Mouse (Mus musculus) intestine, postnatal 0 days (tissue): ENCODE data around the gene Sumo2. TPM values are rescaled to one million over a fixed set of nuclear protein-coding genes. Genes with fewer than 3 reads are reported as not detected.

Experiments used
- ATAC-seq: fragments of 200-750 bp; cut with Nextera tagmentation; 2 replicates; pipeline ENCODE4 v1.8.0; 2017; ENCODE audit warnings: mild to moderate bottlenecking, moderate TSS enrichment, moderate library complexity
- H3K27ac ChIP-seq: fragments of 300-500 bp; sonication (generic); 2 replicates; pipeline ENCODE4 v1.5.1; 2014; ENCODE audit warnings: mild to moderate bottlenecking, low read depth, low read length, moderate library complexity
- H3K27me3 ChIP-seq: fragments of 300-500 bp; sonication (generic); replicated peaks from 2 replicates; pipeline ENCODE4 v1.6.1; 2014; ENCODE audit warnings: low read length, mixed read lengths; ENCODE audit not compliant: control insufficient read depth, insufficient read depth
- H3K36me3 ChIP-seq: fragments of 300-500 bp; sonication (generic); 2 replicates; pipeline ENCODE4 v1.6.1; 2014; ENCODE audit warnings: mild to moderate bottlenecking, moderate library complexity; ENCODE audit not compliant: control insufficient read depth, insufficient read depth
- H3K4me1 ChIP-seq: fragments of 300-500 bp; sonication (generic); replicated peaks from 2 replicates; pipeline ENCODE4 v1.6.1; 2014; ENCODE audit warnings: antibody characterized with exemption, low read length, mixed read lengths; ENCODE audit not compliant: control insufficient read depth, insufficient read depth
- H3K4me2 ChIP-seq: fragments of 300-500 bp; sonication (generic); replicated peaks from 2 replicates; pipeline ENCODE4 v1.6.1; 2014; ENCODE audit warnings: low read depth, mild to moderate bottlenecking, moderate library complexity
- H3K4me3 ChIP-seq: fragments of 300-500 bp; sonication (generic); 2 replicates; pipeline ENCODE4 v1.5.1; 2014; ENCODE audit warnings: low read depth, low read length
- H3K9ac ChIP-seq: fragments of 300-500 bp; sonication (generic); 2 replicates; pipeline ENCODE4 v1.6.1; 2014; ENCODE audit warnings: mild to moderate bottlenecking, low read depth, low read length
- H3K9me3 ChIP-seq: fragments of 300-500 bp; sonication (generic); 2 replicates; pipeline ENCODE4 v1.6.1; 2016; ENCODE audit warnings: mixed run types; ENCODE audit not compliant: control insufficient read depth
- CTCF ChIP-seq: sonication (generic); IDR thresholded peaks from 2 replicates; pipeline ENCODE4 v1.5.1; 2016; ENCODE audit warnings: low read depth, mild to moderate bottlenecking, control low read depth, antibody characterized with exemption, moderate library complexity
- WGBS: fragments of 180-500 bp; shearing (Covaris S2); extraction: QIAGEN DNeasy Blood & Tissue Kit; methylation state at CpG from one replicate; pipeline ENCODE4 v1.1.7; 2014; 5-methylcytosine and 5-hydroxymethylcytosine counted together
- polyA plus RNA-seq: library from polyadenylated mRNA; unstranded; fragments of >200 nt; fragmentation: Nextera tagmentation; extraction: Ambion mirVana; gene quantifications from 2 replicates; pipeline ENCODE4 v1.2.1, GENCODE M21; 2015

Sumo2 gene
- polyA plus RNA-seq, 1 experiment from 2014 or later = 404 TPM

- 74% methylated on average over 4 of the region's 4 CpGs for WGBS
- no peak overlapping the region for H3K27ac ChIP-seq
- H3K9ac ChIP-seq = no peak overlapping the region
- H3K4me1 ChIP-seq = no peaks in the 10 kb centered on the region
- peaks cover 31% of the 10 kb centered on the region for H3K36me3 ChIP-seq
- H3K4me2 ChIP-seq = no peak overlapping the region
- H3K4me3 ChIP-seq = no peak overlapping the region
- no peaks in the 10 kb centered on the region for H3K9me3 ChIP-seq
- no peak for ATAC-seq
- TF ChIP-seq CTCF = no peak
- H3K27me3 ChIP-seq = no peaks in the 10 kb centered on the region
These were observed 15.0 kb downstream of the Sumo2 start for GRCm38 (mm10) chr11:115521080-115521479.

GRCm38 (mm10) chr11:115520218-115520617, 15.9 kb downstream of the Sumo2 start:
- no peak overlapping the region for H3K27ac ChIP-seq
- H3K9ac ChIP-seq = no peak overlapping the region
- TF ChIP-seq CTCF = no peak
- no peak overlapping the region for H3K4me2 ChIP-seq
- H3K4me3 ChIP-seq = no peak overlapping the region
- H3K4me1 ChIP-seq = no peaks in the 10 kb centered on the region
- no peaks in the 10 kb centered on the region for H3K27me3 ChIP-seq
- WGBS = 91% methylated on average over 2 of the region's 2 CpGs
- H3K36me3 ChIP-seq = peaks cover 22% of the 10 kb centered on the region
- H3K9me3 ChIP-seq = no peaks in the 10 kb centered on the region
- no peak for ATAC-seq

- Histone ChIP-seq H3K4me1 (no peaks in the 10 kb centered on the region), H3K9ac (no peak overlapping the region), H3K36me3 (peaks cover 16% of the 10 kb centered on the region), H3K4me3 (no peak overlapping the region), H3K4me2 (no peak overlapping the region), H3K9me3 (no peaks in the 10 kb centered on the region), H3K27ac (no peak overlapping the region), H3K27me3 (no peaks in the 10 kb centered on the region)
- WGBS = 86% methylated on average over 3 of the region's 3 CpGs
- ATAC-seq = no peak
- no peak for TF ChIP-seq CTCF
These were observed 16.5 kb downstream of the Sumo2 start for GRCm38 (mm10) chr11:115519581-115519980.

GRCm38 (mm10) chr11:115518693-115519092, 17.4 kb downstream of the Sumo2 start:
- no peak overlapping the region for H3K4me2 ChIP-seq
- H3K4me1 ChIP-seq = no peaks in the 10 kb centered on the region
- H3K27ac ChIP-seq = no peak overlapping the region
- no peak overlapping the region for H3K4me3 ChIP-seq
- no peak overlapping the region for H3K9ac ChIP-seq
- TF ChIP-seq CTCF = no peak
- peaks cover 12% of the 10 kb centered on the region for H3K36me3 ChIP-seq
- H3K27me3 ChIP-seq = no peaks in the 10 kb centered on the region
- no peaks in the 10 kb centered on the region for H3K9me3 ChIP-seq
- 73% methylated on average over 9 of the region's 9 CpGs for WGBS
- no peak for ATAC-seq

GRCm38 (mm10) chr11:115516942-115517341, 19.1 kb downstream of the Sumo2 start:
- no peak for ATAC-seq
- H3K9me3 ChIP-seq = no peaks in the 10 kb centered on the region
- no peak for TF ChIP-seq CTCF
- no peak overlapping the region for H3K4me2 ChIP-seq
- H3K36me3 ChIP-seq = no peaks in the 10 kb centered on the region
- no peak overlapping the region for H3K9ac ChIP-seq
- no peaks in the 10 kb centered on the region for H3K27me3 ChIP-seq
- peaks cover 4% of the 10 kb centered on the region for H3K4me1 ChIP-seq
- H3K4me3 ChIP-seq = no peak overlapping the region
- WGBS = 83% methylated on average over 5 of the region's 5 CpGs
- H3K27ac ChIP-seq = no peak overlapping the region

- Histone ChIP-seq H3K4me1 (peaks cover 8% of the 10 kb centered on the region), H3K36me3 (no peaks in the 10 kb centered on the region), H3K9me3 (no peaks in the 10 kb centered on the region), H3K27ac (no peak overlapping the region), H3K27me3 (no peaks in the 10 kb centered on the region), H3K4me2 (no peak overlapping the region), H3K4me3 (no peak overlapping the region), H3K9ac (no peak overlapping the region)
- 61% methylated on average over 6 of the region's 6 CpGs for WGBS
- TF ChIP-seq CTCF = no peak
- no peak for ATAC-seq
These were observed 21.1 kb downstream of the Sumo2 start for GRCm38 (mm10) chr11:115515021-115515420.

GRCm38 (mm10) chr11:115514238-115514663, 21.8 kb downstream of the Sumo2 start, which contains the start of gene Jpt1:
TSS of gene Jpt1 (minus strand) at chr11:115514387.
- ATAC-seq = peak; percentile 91
- no peak for TF ChIP-seq CTCF
- H3K27me3 ChIP-seq = no peaks in the 10 kb centered on the region
- H3K4me3 ChIP-seq = peak within 1 kb of the TSS; percentile 86
- peak within 1 kb of the TSS; percentile 84 for H3K4me2 ChIP-seq
- H3K9me3 ChIP-seq = no peaks in the 10 kb centered on the region
- peaks cover 8% of the 10 kb centered on the region for H3K4me1 ChIP-seq
- H3K27ac ChIP-seq = peak within 1 kb of the TSS; percentile 70
- peak within 1 kb of the TSS; percentile 89 for H3K9ac ChIP-seq
- H3K36me3 ChIP-seq = no peaks in the 10 kb centered on the region
- under 1% methylated on average over 24 of the region's 24 CpGs for WGBS
